Mouse (Mus musculus): ENCODE measurements around the gene Ntrk3.

DNA sequence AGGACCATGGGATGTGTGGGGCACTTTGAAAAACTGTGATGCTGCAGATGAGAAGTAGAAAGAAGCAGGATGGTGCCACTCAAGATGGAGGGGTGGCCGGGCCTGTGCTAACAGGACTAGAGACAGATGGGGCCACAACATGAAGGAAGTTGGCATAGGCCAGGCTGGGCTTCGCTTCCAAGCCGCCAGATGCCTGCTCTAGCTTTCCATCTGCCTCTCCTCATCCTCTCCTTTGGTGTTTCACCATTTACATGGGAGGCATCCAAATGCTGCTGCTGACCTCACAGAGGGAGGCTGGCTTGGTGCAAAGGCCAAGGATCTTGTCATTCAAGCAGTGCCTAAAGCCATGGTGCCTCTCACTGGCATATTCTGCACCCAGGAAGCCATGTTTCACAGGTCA, 347.8 kb downstream of the Ntrk3 start:
- TF ChIP-seq CTCF (IDR thresholded peaks at IDR 0.05; ENCODE audit: borderline replicate concordance, insufficient read depth, low read depth, low read length) = no peak
- TF ChIP-seq POLR2A (IDR thresholded peaks at IDR 0.05; ENCODE audit: borderline replicate concordance, insufficient read depth, low read length) = no peak

Measured in cerebellum, adult 2 months (tissue).